ENCODE assay signal across 7 mouse cellular contexts in the genomic region with DNA sequence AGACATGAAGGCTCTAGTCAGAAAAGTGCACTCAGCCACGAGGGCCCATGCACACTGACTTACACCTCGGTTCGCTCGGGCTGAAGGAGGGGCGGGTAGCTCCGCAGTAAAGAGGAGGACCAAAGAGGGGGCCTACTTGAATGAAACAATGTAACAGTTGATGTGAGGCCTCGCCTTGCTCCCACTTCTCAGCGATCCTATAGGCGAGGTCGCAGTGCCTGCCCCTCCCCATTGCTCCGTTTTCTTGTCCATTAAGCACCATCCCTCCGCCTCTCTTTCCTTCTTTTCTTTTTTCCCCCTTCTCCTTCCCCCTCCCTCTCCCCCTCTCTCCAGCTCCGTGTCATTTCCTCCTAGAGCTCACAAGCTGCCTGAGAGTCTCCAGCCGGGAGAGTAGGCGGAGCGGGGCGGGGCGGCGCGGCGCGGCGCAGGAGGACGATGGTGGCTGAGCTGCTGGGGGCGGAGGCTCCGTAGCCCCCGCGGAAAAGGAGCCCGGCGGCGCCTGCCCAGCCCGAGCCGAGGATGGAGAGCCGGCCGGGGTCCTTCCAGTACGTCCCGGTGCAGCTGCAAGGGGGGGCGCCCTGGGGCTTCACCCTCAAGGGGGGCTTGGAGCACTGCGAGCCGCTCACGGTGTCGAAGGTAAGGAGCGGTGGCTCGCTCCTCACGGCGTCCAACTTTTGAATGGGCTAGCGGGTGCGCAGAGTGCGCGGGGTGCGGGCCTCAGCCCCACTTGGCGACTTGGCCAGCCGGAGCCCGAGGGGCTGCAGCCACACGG. TPM values are rescaled to one million over a fixed set of nuclear protein-coding genes. Genes with fewer than 3 reads are reported as not detected.
DNase-seq lines count a peak whose midpoint lies in the region; ATAC-seq and TF ChIP-seq lines count a peak whose summit lies in the region.

A gene (plus strand): TSS at position 229 of the 772 bp plus-strand sequence.

- H3K27me3 ChIP-seq in intestine, postnatal 0 days (replicated peaks; ENCODE audit: control insufficient read depth, insufficient read depth, low read length), result no peaks in the 10 kb centered on the region
- no peaks in the 10 kb centered on the region for H3K27me3 ChIP-seq in midbrain, embryonic 10.5 days (ENCODE audit: low read depth, poor library complexity, severe bottlenecking)
- H3K27me3 ChIP-seq in stomach, embryonic 14.5 days (ENCODE audit: control insufficient read depth, insufficient read depth, low read length), result no peaks in the 10 kb centered on the region

- ATAC-seq in intestine, postnatal 0 days, result peak; percentile 92
- ATAC-seq in stomach, embryonic 14.5 days (ENCODE audit: insufficient number of reproducible peaks, insufficient read depth, low FRiP score, low read depth), result peak; percentile 94

- no peaks in the 10 kb centered on the region for H3K4me1 ChIP-seq in bone marrow macrophage, adult 2 months (ENCODE audit: control insufficient read depth, insufficient read depth, low read length)
- no peaks in the 10 kb centered on the region for H3K4me1 ChIP-seq in intestine, postnatal 0 days (replicated peaks; ENCODE audit: control insufficient read depth, insufficient read depth, low read length)
- peaks cover 14% of the 10 kb centered on the region for H3K4me1 ChIP-seq in midbrain, embryonic 10.5 days
- no peaks in the 10 kb centered on the region for H3K4me1 ChIP-seq in stomach, embryonic 14.5 days (ENCODE audit: control insufficient read depth, insufficient read depth, low read length)

- H3K9me3 ChIP-seq in intestine, postnatal 0 days (ENCODE audit: control insufficient read depth), result no peaks in the 10 kb centered on the region
- H3K9me3 ChIP-seq in midbrain, embryonic 10.5 days (replicated peaks), result 0 out of 2 replicates have a peak, but pooled peaks cover 9% of the 10 kb centered on the region
- H3K9me3 ChIP-seq in stomach, embryonic 14.5 days (ENCODE audit: control insufficient read depth, low read depth, low read length), result no peaks in the 10 kb centered on the region

- no peak within 1 kb of the TSS for H3K27ac ChIP-seq in bone marrow macrophage, adult 2 months (ENCODE audit: insufficient read depth, low read depth, low read length)
- no peak within 1 kb of the TSS for H3K27ac ChIP-seq in intestine, postnatal 0 days (ENCODE audit: low read depth, low read length)
- peak within 1 kb of the TSS; percentile 90 for H3K27ac ChIP-seq in midbrain, embryonic 10.5 days (replicated peaks)
- peak within 1 kb of the TSS; percentile 66 for H3K27ac ChIP-seq in stomach, embryonic 14.5 days (ENCODE audit: low read length)

- no peaks in the 10 kb centered on the region for H3K36me3 ChIP-seq in intestine, postnatal 0 days (ENCODE audit: control insufficient read depth, insufficient read depth)
- no peaks in the 10 kb centered on the region for H3K36me3 ChIP-seq in midbrain, embryonic 10.5 days
- H3K36me3 ChIP-seq in stomach, embryonic 14.5 days (ENCODE audit: control insufficient read depth, insufficient read depth, low read length), result no peaks in the 10 kb centered on the region

- intact Hi-C loops in left cerebral cortex, postnatal 4 days (cut with DNase I), result no loop called here

- DNase-seq in embryo, embryonic 9.5 days (ENCODE audit: extremely low spot score), result peak; percentile 81
- peak; percentile 98 for DNase-seq in heart, adult 11 months
- peak; percentile 71 for DNase-seq in left cerebral cortex, postnatal 4 days
- DNase-seq in midbrain, embryonic 10.5 days (ENCODE audit: low spot score), result peak; percentile 81

- H3K4me3 ChIP-seq in bone marrow macrophage, adult 2 months (ENCODE audit: insufficient read depth, low read length), result peak within 1 kb of the TSS; percentile 20
- H3K4me3 ChIP-seq in intestine, postnatal 0 days (ENCODE audit: low read depth, low read length), result peak within 1 kb of the TSS; percentile 53
- peak within 1 kb of the TSS; percentile 70 for H3K4me3 ChIP-seq in midbrain, embryonic 10.5 days
- peak within 1 kb of the TSS; percentile 56 for H3K4me3 ChIP-seq in stomach, embryonic 14.5 days (ENCODE audit: low read depth, low read length)

- peak within 1 kb of the TSS; percentile 81 for H3K4me2 ChIP-seq in intestine, postnatal 0 days (replicated peaks; ENCODE audit: low read depth)
- H3K4me2 ChIP-seq in stomach, embryonic 14.5 days (replicated peaks; ENCODE audit: low read depth, low read length), result peak within 1 kb of the TSS; percentile 47

- peak within 1 kb of the TSS; percentile 31; the same call in 1 of the 2 replicates for H3K9ac ChIP-seq in intestine, postnatal 0 days (ENCODE audit: low read depth, low read length)
- H3K9ac ChIP-seq in stomach, embryonic 14.5 days (replicated peaks; ENCODE audit: low read depth, low read length), result peak within 1 kb of the TSS; percentile 55; the same call in 1 of the 2 replicates

- no peak for TF ChIP-seq POLR2A in bone marrow macrophage, adult 2 months (IDR thresholded peaks at IDR 0.05; ENCODE audit: borderline replicate concordance, low read depth, low read length)

- WGBS in intestine, postnatal 0 days, result 16% methylated on average over 45 of the region's 55 CpGs
- WGBS in midbrain, embryonic 10.5 days, result 12% methylated on average over 55 of the region's 55 CpGs
- WGBS in stomach, embryonic 14.5 days, result 15% methylated on average over 52 of the region's 55 CpGs

- no peak for TF ChIP-seq CTCF in bone marrow macrophage, adult 2 months (IDR thresholded peaks at IDR 0.05; ENCODE audit: low read depth, low read length)
- no peak for TF ChIP-seq CTCF in intestine, postnatal 0 days (IDR thresholded peaks at IDR 0.05; ENCODE audit: low read depth)

RNA-seq across cellular contexts. Expression of the gene that starts here (rescaled TPM):
- 0.73 TPM in 1 of 2 replicates, not detected in the other for polyA plus RNA-seq in bone marrow macrophage, adult 2 months (2012; ENCODE audit: insufficient read depth, insufficient read length, missing spikeins)
- 0.55 and 0.68 TPM in 2 replicates for polyA plus RNA-seq in intestine, postnatal 0 days (2015; fragmentation: Nextera tagmentation; extraction: Ambion mirVana)
- 1 to 10 TPM; 6.4 to 6.5 TPM for total RNA-seq in left cerebral cortex, postnatal 4 days (2021)
- polyA plus RNA-seq in midbrain, embryonic 10.5 days (2016; fragmentation: Nextera tagmentation; extraction: Ambion mirVana), result 3.6 and 3.9 TPM in 2 replicates
- polyA plus RNA-seq in stomach, embryonic 14.5 days (2014; fragmentation: Nextera tagmentation; extraction: Ambion mirVana), result 6.1 and 6.7 TPM in 2 replicates

Comparison
In these comparisons a context has a peak if more than half of its experiments do, and no peak if none do; other contexts are left out.
1. Peak in ATAC-seq, H3K4me3 ChIP-seq, H3K9ac ChIP-seq and H3K4me2 ChIP-seq in intestine, postnatal 0 days; RNA of the gene not detected or under 1 TPM.
2. H3K27ac ChIP-seq: peak in midbrain, embryonic 10.5 days (single experiment) and stomach, embryonic 14.5 days (single experiment); none in bone marrow macrophage, adult 2 months (single experiment) and intestine, postnatal 0 days (single experiment).
3. H3K4me3 ChIP-seq: peak in every context shown above with its lines; median percentile 70 in midbrain, embryonic 10.5 days; 56 in stomach, embryonic 14.5 days; 53 in intestine, postnatal 0 days; 20 in bone marrow macrophage, adult 2 months.
4. Peak in every context shown above with its lines, with median percentiles within 50 percentile points of each other: DNase-seq.